Mouse (Mus musculus) urinary bladder, postnatal 14 days (tissue): Measurements from ENCODE around the gene Gtf2h4.
A peak's percentile ranks its signal among the peaks of the same experiment; 100 is the strongest.

Experiments
- DNase-seq: peaks from one replicate; pipeline ENCODE4 v3.0.0; 2021; ENCODE audit warnings: low spot score

Gtf2h4 gene

GRCm38 (mm10) chr17:35673416-35674035 lies at the start of gene Gtf2h4:
Gtf2h4 (minus strand) TSS chr17:35673739.
- peak; percentile 90 for DNase-seq

- no peak for DNase-seq
Observed at GRCm38 (mm10) chr17:35721676-35722075, 48.1 kb upstream of the Gtf2h4 start.

- peak; percentile 60 for DNase-seq
Observed at GRCm38 (mm10) chr17:35720340-35720727, 46.8 kb upstream of the Gtf2h4 start.

- no peak for DNase-seq
Observed at GRCm38 (mm10) chr17:35719616-35720339, 46.2 kb upstream of the Gtf2h4 start.

- DNase-seq = no peak
Observed at GRCm38 (mm10) chr17:35717080-35717479, 43.5 kb upstream of the Gtf2h4 start.

GRCm38 (mm10) chr17:35716114-35716513 lies 42.6 kb upstream of the Gtf2h4 start:
- DNase-seq = no peak

- DNase-seq = no peak
Observed at GRCm38 (mm10) chr17:35710705-35711347, 37.3 kb upstream of the Gtf2h4 start.

GRCm38 (mm10) chr17:35708611-35709010 lies 35.1 kb upstream of the Gtf2h4 start:
- no peak for DNase-seq

- no peak for DNase-seq
Observed at GRCm38 (mm10) chr17:35707929-35708328, 34.4 kb upstream of the Gtf2h4 start.

GRCm38 (mm10) chr17:35705836-35706235 lies 32.3 kb upstream of the Gtf2h4 start:
- DNase-seq = no peak

GRCm38 (mm10) chr17:35704621-35705464 lies 31.3 kb upstream of the Gtf2h4 start, which contains the start of gene Ddr1:
Ddr1 (minus strand) TSS chr17:35704621.
- no peak for DNase-seq

GRCm38 (mm10) chr17:35703751-35704271 lies 30.3 kb upstream of the Gtf2h4 start:
- no peak for DNase-seq

GRCm38 (mm10) chr17:35703065-35703464 lies 29.5 kb upstream of the Gtf2h4 start:
- DNase-seq = no peak

GRCm38 (mm10) chr17:35702605-35703004 lies 29.1 kb upstream of the Gtf2h4 start:
- DNase-seq = no peak

GRCm38 (mm10) chr17:35701978-35702461 lies 28.5 kb upstream of the Gtf2h4 start:
- DNase-seq = peak; percentile 76

GRCm38 (mm10) chr17:35701203-35701977 lies 27.9 kb upstream of the Gtf2h4 start:
- DNase-seq = no peak

GRCm38 (mm10) chr17:35700371-35700961 lies 26.9 kb upstream of the Gtf2h4 start:
- peak; percentile 89 for DNase-seq

- DNase-seq = peak; percentile 87
Observed at GRCm38 (mm10) chr17:35699919-35700318, 26.4 kb upstream of the Gtf2h4 start.

- DNase-seq = no peak
Observed at GRCm38 (mm10) chr17:35698501-35698883, 25.0 kb upstream of the Gtf2h4 start.

GRCm38 (mm10) chr17:35697759-35698500 lies 24.4 kb upstream of the Gtf2h4 start:
- peak; percentile 54 for DNase-seq
